Mouse (Mus musculus) heart, postnatal 36 days (tissue): ENCODE results near the gene Arhgap10. TPM values are rescaled to one million over a fixed set of nuclear protein-coding genes. Genes with fewer than 3 reads are reported as not detected.

Experiments
- DNase-seq, 2 experiments: peaks; one replicate each; pipeline ENCODE4 v3.0.0; 2021 to 2022
- intact Hi-C: fragments of 180-260 bp; cut with DNase I; formaldehyde crosslinking; loops from one replicate; pipeline ENCODE4 v1.15.1; 2025
- total RNA-seq, 2 experiments: library from RNA; stranded (reverse); gene quantifications; 2 replicates each; pipeline ENCODE4 v1.2.3; 2021

Gene Arhgap10
- total RNA-seq: 10 to 100 TPM; 56.4 to 61.9 TPM

GRCm38 (mm10) chr8:77517301-77518200 lies at the start of gene Arhgap10:
Gene Arhgap10, minus strand, starts transcription at chr8:77517953.
- peak; percentile 82 to 88 for DNase-seq
- intact Hi-C loops: loop anchor here (1.0 to 5.0 kb wide), 5 partner anchors 25 to 89 kb away; partner anchors contain the start of gene Prmt9

GRCm38 (mm10) chr8:77561441-77561840 lies 43.7 kb upstream of the Arhgap10 start:
- intact Hi-C loops: no loop called here
- no peak for DNase-seq

GRCm38 (mm10) chr8:77552491-77552890 lies 34.7 kb upstream of the Arhgap10 start:
- DNase-seq: no peak
- intact Hi-C loops: no loop called here

- peak in 1 of 2 experiments; percentile 13 for DNase-seq
- intact Hi-C loops: loop anchor here (2.0 kb wide), 1 partner anchor 33 kb away; the partner anchor contains the start of gene Arhgap10
These were observed 32.3 kb upstream of the Arhgap10 start for GRCm38 (mm10) chr8:77549881-77550580.

- intact Hi-C loops: loop anchor here (2.0 kb wide), 1 partner anchor 32 kb away; the partner anchor contains the start of gene Arhgap10
- DNase-seq: peak; percentile 97
These were observed 31.5 kb upstream of the Arhgap10 start, which contains the start of gene Prmt9 for GRCm38 (mm10) chr8:77549121-77549706. Gene Prmt9, plus strand, starts transcription at chr8:77549397.

GRCm38 (mm10) chr8:77545616-77546015 lies 27.9 kb upstream of the Arhgap10 start:
- no peak for DNase-seq
- intact Hi-C loops: no loop called here

GRCm38 (mm10) chr8:77544428-77544827 lies 26.7 kb upstream of the Arhgap10 start:
- DNase-seq: no peak
- intact Hi-C loops: no loop called here

GRCm38 (mm10) chr8:77543152-77543777 lies 25.5 kb upstream of the Arhgap10 start:
- intact Hi-C loops: no loop called here
- DNase-seq: no peak

- intact Hi-C loops: no loop called here
- no peak for DNase-seq
These were observed 20.5 kb upstream of the Arhgap10 start for GRCm38 (mm10) chr8:77538256-77538655.

GRCm38 (mm10) chr8:77536821-77537220 lies 19.1 kb upstream of the Arhgap10 start:
- DNase-seq: no peak
- intact Hi-C loops: no loop called here

- intact Hi-C loops: loop anchor here (1.0 kb wide), 1 partner anchor 116 kb away; no protein-coding TSS in a partner anchor
- DNase-seq: peak; percentile 35 to 55
These were observed 17.4 kb upstream of the Arhgap10 start for GRCm38 (mm10) chr8:77535026-77535595.

- intact Hi-C loops: no loop called here
- no peak for DNase-seq
These were observed 16.7 kb upstream of the Arhgap10 start for GRCm38 (mm10) chr8:77534358-77534992.

GRCm38 (mm10) chr8:77526130-77526529 lies 8.4 kb upstream of the Arhgap10 start:
- intact Hi-C loops: no loop called here
- DNase-seq: no peak

GRCm38 (mm10) chr8:77524906-77525305 lies 7.2 kb upstream of the Arhgap10 start:
- DNase-seq: no peak
- intact Hi-C loops: loop anchor here (2.0 kb wide), 1 partner anchor 106 kb away; no protein-coding TSS in a partner anchor

GRCm38 (mm10) chr8:77524018-77524615 lies 6.4 kb upstream of the Arhgap10 start:
- intact Hi-C loops: loop anchor here (2.0 kb wide), 1 partner anchor 105 kb away; no protein-coding TSS in a partner anchor
- no peak for DNase-seq

GRCm38 (mm10) chr8:77522984-77523383 lies 5.2 kb upstream of the Arhgap10 start:
- DNase-seq: no peak
- intact Hi-C loops: no loop called here

GRCm38 (mm10) chr8:77521028-77521785 lies 3.5 kb upstream of the Arhgap10 start:
- intact Hi-C loops: no loop called here

GRCm38 (mm10) chr8:77520601-77521000 lies 2.8 kb upstream of the Arhgap10 start:
- intact Hi-C loops: no loop called here
- DNase-seq: no peak

More at GRCm38 (mm10) chr8:77521028-77521785, 3.5 kb upstream of the Arhgap10 start:
- DNase-seq: no peak
